Mouse (Mus musculus) E14TG2a.4 (cell line): ENCODE data around the gene Nmnat2.

ENCODE experiments used
- H3K27me3 ChIP-seq: 2 replicates; pipeline ENCODE4 v1.6.1; 2014; ENCODE audit warnings: low read length, control low read depth; ENCODE audit not compliant: insufficient read depth
- H3K36me3 ChIP-seq: 2 replicates; pipeline ENCODE4 v1.6.1; 2014; ENCODE audit warnings: low read length, control low read depth; ENCODE audit not compliant: insufficient read depth
- H3K4me1 ChIP-seq: replicated peaks from 2 replicates; pipeline ENCODE4 v1.6.1; 2014; ENCODE audit warnings: low read depth, low read length, control low read depth
- H3K4me3 ChIP-seq: replicated peaks from 2 replicates; pipeline ENCODE4 v1.5.1; 2014; ENCODE audit warnings: mild to moderate bottlenecking, low read length
- H3K9me3 ChIP-seq: 2 replicates; pipeline ENCODE4 v1.6.1; 2014; ENCODE audit warnings: low read length, control low read depth
- CTCF ChIP-seq: conservative IDR thresholded peaks from 2 replicates; pipeline ENCODE4 v1.5.1; 2014; ENCODE audit warnings: low read length
- NANOG ChIP-seq: IDR thresholded peaks from 2 replicates; pipeline ENCODE4 v1.6.1; 2014; ENCODE audit warnings: borderline replicate concordance, low read length, mixed read lengths
- POU5F1 ChIP-seq: IDR thresholded peaks from 2 replicates; pipeline ENCODE4 v1.6.1; 2014; ENCODE audit warnings: low read length, borderline replicate concordance

The Nmnat2 gene

DNA sequence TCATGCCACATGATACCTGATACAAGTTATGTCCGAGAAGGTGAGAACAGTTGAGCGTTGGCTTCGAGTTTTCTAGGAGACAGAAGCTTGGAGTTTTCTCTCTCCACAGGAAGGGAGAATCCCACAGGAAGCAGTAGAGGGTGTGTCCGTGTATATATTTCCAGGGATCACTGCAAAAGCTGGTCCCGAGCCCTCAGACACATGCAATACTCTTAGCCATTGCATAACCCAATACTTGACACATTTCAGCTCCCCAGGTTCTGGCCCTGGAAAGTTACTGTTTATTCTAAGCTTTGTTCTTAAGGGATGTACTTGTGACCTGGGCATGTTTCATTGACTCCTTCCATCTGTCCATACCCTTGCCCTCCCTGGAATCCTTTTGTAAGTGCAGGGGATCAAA, 191.0 kb downstream of the Nmnat2 start:
- Histone ChIP-seq H3K9me3 (no peaks in the 10 kb centered on the region), H3K36me3 (no peaks in the 10 kb centered on the region), H3K27me3 (no peaks in the 10 kb centered on the region), H3K4me1 (peaks cover 12% of the 10 kb centered on the region), H3K4me3 (no peak overlapping the region)
- TF ChIP-seq POU5F1 = no peak
- TF ChIP-seq NANOG = no peak

- Histone ChIP-seq H3K27me3 (no peaks in the 10 kb centered on the region), H3K4me1 (peaks cover 12% of the 10 kb centered on the region), H3K4me3 (no peak overlapping the region), H3K9me3 (no peaks in the 10 kb centered on the region), H3K36me3 (no peaks in the 10 kb centered on the region)
- TF ChIP-seq CTCF (no peak), POU5F1 (no peak), NANOG (no peak)
Measured at GRCm38 (mm10) chr1:153152594-153152993, 197.8 kb downstream of the Nmnat2 start.

- Histone ChIP-seq H3K27me3 (no peaks in the 10 kb centered on the region), H3K36me3 (no peaks in the 10 kb centered on the region), H3K4me1 (peaks cover 12% of the 10 kb centered on the region), H3K9me3 (no peaks in the 10 kb centered on the region), H3K4me3 (peak overlapping the region; percentile 66)
- no peak for TF ChIP-seq NANOG
- TF ChIP-seq CTCF = no peak
- no peak for TF ChIP-seq POU5F1
Measured at GRCm38 (mm10) chr1:153153619-153154137, 198.9 kb downstream of the Nmnat2 start.

DNA sequence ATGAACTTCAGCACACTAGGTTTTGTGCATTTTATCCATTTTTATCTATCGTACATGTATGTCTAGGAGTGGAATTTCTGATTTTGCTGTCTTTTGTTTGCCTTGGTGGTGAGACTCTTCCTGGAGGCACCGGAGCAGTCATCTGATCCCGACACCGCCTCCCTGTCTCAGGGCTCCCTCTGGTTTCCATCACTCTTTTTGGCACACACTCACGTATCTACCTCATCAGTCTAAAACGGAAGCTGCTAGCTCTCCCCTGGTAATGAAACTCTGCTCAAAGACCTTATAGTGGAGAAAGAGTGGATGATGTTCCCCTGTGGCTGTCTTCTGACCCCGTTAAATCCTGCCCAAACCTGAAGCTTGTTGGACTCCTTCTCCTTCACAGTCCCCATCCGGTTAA, 200.6 kb downstream of the Nmnat2 start:
- H3K27me3 ChIP-seq = no peaks in the 10 kb centered on the region
- TF ChIP-seq POU5F1 = no peak
- no peak for TF ChIP-seq CTCF
- TF ChIP-seq NANOG = no peak
- H3K4me3 ChIP-seq = no peak overlapping the region
- no peaks in the 10 kb centered on the region for H3K36me3 ChIP-seq
- peaks cover 12% of the 10 kb centered on the region for H3K4me1 ChIP-seq
- H3K9me3 ChIP-seq = no peaks in the 10 kb centered on the region

DNA sequence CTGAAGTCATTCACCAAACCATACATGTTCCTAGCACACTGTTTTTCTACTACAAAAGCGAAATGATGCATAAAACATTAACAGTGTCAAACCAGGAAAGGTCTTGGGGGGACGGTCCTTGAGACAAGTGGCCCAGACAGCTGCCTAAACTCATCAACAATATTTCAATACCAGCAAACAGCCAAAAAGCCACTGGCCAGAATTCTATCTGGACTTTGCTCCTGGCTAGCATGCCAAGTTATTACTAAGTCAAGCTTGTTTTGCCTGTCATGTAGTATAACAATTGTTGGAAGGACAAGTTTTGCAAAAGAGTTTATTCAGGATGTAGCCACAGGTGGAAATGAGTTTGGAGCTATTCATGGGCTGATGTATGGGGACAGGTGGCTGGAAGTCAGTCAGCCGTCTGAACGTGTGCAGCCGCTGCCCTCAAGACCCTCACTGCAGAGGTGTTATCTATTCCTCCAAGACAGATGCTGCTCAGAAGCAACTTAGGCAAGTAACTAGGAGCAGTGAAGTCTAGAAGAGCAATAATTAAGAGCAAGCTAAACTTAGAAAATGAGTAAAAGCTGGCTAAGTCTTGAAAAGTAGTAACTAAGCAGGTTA, 202.3 kb downstream of the Nmnat2 start:
- no peak overlapping the region for H3K4me3 ChIP-seq
- H3K27me3 ChIP-seq = no peaks in the 10 kb centered on the region
- TF ChIP-seq POU5F1 = no peak
- no peak for TF ChIP-seq CTCF
- no peak for TF ChIP-seq NANOG
- H3K36me3 ChIP-seq = no peaks in the 10 kb centered on the region
- no peaks in the 10 kb centered on the region for H3K9me3 ChIP-seq
- peaks cover 12% of the 10 kb centered on the region for H3K4me1 ChIP-seq

DNA sequence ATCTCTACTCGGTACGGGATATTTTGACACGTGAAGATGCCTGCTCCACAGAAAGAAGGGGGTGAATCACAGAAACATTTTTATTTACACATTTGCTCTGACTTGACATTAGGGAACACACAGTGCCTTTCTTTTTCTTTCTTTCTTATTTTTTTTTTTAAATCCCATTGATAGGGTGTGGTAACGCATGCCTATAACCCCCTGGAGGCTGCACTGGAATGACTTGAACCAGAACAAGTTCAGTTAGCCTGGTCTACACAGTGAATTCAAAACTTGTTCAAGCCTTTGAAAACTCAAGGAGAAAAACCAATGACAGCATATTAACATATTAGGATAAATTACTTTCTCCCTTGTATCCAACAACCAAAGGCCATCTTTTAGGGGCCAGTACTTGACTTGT, 204.3 kb downstream of the Nmnat2 start:
- H3K4me3 ChIP-seq = no peak overlapping the region

DNA sequence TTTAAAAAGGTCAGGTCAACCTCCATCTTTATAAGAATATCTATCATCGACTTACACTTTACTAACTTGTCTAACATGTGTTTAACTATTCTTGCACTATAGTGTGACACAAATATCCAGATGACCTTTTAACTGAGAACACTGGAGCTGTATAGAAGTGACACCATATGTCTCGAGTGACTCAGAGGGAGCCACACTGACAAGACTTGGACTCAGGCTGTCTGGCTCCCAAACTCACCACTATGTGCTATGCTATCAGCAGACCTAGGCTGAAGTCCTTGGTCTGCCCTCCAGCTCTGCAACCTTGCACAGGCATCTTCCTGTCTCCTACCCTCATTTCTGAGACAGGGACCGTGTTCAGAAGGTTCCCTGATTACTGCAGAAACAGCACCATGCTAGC, 209.0 kb downstream of the Nmnat2 start:
- no peaks in the 10 kb centered on the region for H3K36me3 ChIP-seq
- no peak for TF ChIP-seq CTCF
- no peak for TF ChIP-seq NANOG
- no peak for TF ChIP-seq POU5F1
- no peaks in the 10 kb centered on the region for H3K9me3 ChIP-seq
- H3K27me3 ChIP-seq = peaks cover 18% of the 10 kb centered on the region
- peaks cover 6% of the 10 kb centered on the region for H3K4me1 ChIP-seq
- H3K4me3 ChIP-seq = no peak overlapping the region

More for the DNA sequence above, 204.3 kb downstream of the Nmnat2 start:
- Histone ChIP-seq H3K36me3 (no peaks in the 10 kb centered on the region), H3K27me3 (no peaks in the 10 kb centered on the region), H3K4me1 (peaks cover 5% of the 10 kb centered on the region), H3K9me3 (no peaks in the 10 kb centered on the region)
- TF ChIP-seq CTCF (no peak), POU5F1 (no peak), NANOG (no peak)

DNA sequence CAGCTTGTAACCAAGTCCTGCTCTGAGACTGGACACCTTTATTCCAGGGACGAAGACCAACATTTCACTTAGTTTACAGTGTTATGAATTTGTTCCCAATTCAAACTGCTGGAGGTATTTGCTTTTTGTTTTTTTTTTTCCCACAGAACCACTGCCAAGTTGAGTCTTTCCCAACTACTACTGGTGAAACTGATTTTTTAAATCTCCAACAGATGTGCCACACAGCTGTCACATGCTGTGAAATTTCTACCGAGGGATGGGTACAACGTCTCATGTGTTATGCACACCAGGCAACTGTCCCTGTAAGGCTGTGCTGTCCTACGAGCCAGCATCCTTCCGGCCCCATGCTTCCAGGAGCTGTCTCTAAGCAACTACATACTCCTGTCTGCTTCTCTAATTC, 213.5 kb downstream of the Nmnat2 start:
- Histone ChIP-seq H3K36me3 (no peaks in the 10 kb centered on the region), H3K4me3 (no peak overlapping the region), H3K9me3 (no peaks in the 10 kb centered on the region), H3K27me3 (peaks cover 18% of the 10 kb centered on the region), H3K4me1 (peaks cover 22% of the 10 kb centered on the region)
- TF ChIP-seq CTCF (no peak), POU5F1 (no peak), NANOG (no peak)
